Mouse (Mus musculus) left cerebral cortex, postnatal 14 days (tissue): Measurements from ENCODE around the gene Rab1a. TPM values are rescaled to one million over a fixed set of nuclear protein-coding genes. Genes with fewer than 3 reads are reported as not detected.

Experiments
- DNase-seq, 2 experiments: peaks; one replicate each; pipeline ENCODE4 v3.0.0; 2021 to 2022; ENCODE audit warnings: low spot score in 2 of 2, mixed read lengths in 1 of 2
- intact Hi-C: fragments of 180-260 bp; cut with DNase I; formaldehyde crosslinking; loops from one replicate; pipeline ENCODE4 v1.15.1; 2025
- total RNA-seq, 2 experiments: library from RNA; stranded (reverse); gene quantifications; 2 replicates each; pipeline ENCODE4 v1.2.3; 2021

Rab1a gene
- total RNA-seq, 2 experiments from 2014 or later = 204 to 206 TPM

GRCm38 (mm10) chr11:20243214-20243913 is 42.1 kb downstream of the Rab1a start:
- DNase-seq = no peak
- intact Hi-C loops = no loop called here

GRCm38 (mm10) chr11:20244336-20245290 is 43.4 kb downstream of the Rab1a start:
- intact Hi-C loops = no loop called here
- no peak for DNase-seq

- intact Hi-C loops = no loop called here
- no peak for DNase-seq
Observed at GRCm38 (mm10) chr11:20245316-20245715, 44.1 kb downstream of the Rab1a start.

GRCm38 (mm10) chr11:20246616-20247015 is 45.4 kb downstream of the Rab1a start:
- peak in 1 of 2 experiments; percentile 56 for DNase-seq
- intact Hi-C loops = no loop called here

GRCm38 (mm10) chr11:20247146-20247855 is 46.1 kb downstream of the Rab1a start:
- intact Hi-C loops = no loop called here
- DNase-seq = no peak

GRCm38 (mm10) chr11:20248277-20248676 is 47.0 kb downstream of the Rab1a start:
- DNase-seq = no peak
- intact Hi-C loops = no loop called here

GRCm38 (mm10) chr11:20248840-20249239 is 47.6 kb downstream of the Rab1a start:
- DNase-seq = no peak
- intact Hi-C loops = no loop called here

- intact Hi-C loops = no loop called here
- DNase-seq = peak; percentile 97
Observed at GRCm38 (mm10) chr11:20249296-20250110, 48.3 kb downstream of the Rab1a start, which contains the start of gene Cep68. Gene Cep68, minus strand, starts transcription at chr11:20249429.

- intact Hi-C loops = no loop called here
- no peak for DNase-seq
Observed at GRCm38 (mm10) chr11:20250476-20251178, 49.4 kb downstream of the Rab1a start.

GRCm38 (mm10) chr11:20253088-20253487 is 51.9 kb downstream of the Rab1a start:
- no peak for DNase-seq

GRCm38 (mm10) chr11:20254791-20255190 is 53.6 kb downstream of the Rab1a start:
- no peak for DNase-seq
- intact Hi-C loops = no loop called here

More at GRCm38 (mm10) chr11:20253088-20253487, 51.9 kb downstream of the Rab1a start:
- intact Hi-C loops = no loop called here

- intact Hi-C loops = loop anchor here (2.0 to 5.0 kb wide), 2 partner anchors 69 to 138 kb away; partner anchors contain the start of gene Slc1a4
- DNase-seq = peak in 1 of 2 experiments; percentile 57
Observed at GRCm38 (mm10) chr11:20262628-20263380, 61.6 kb downstream of the Rab1a start.

GRCm38 (mm10) chr11:20269885-20270284 is 68.7 kb downstream of the Rab1a start:
- DNase-seq = no peak
- intact Hi-C loops = no loop called here

GRCm38 (mm10) chr11:20275974-20276373 is 74.7 kb downstream of the Rab1a start:
- intact Hi-C loops = no loop called here
- DNase-seq = no peak
